Mouse (Mus musculus) heart, postnatal 36 days (tissue): ENCODE results near the gene Tomm20. TPM values are rescaled to one million over a fixed set of nuclear protein-coding genes. Genes with fewer than 3 reads are reported as not detected.

Experiments used
- DNase-seq, 2 experiments: peaks; one replicate each; pipeline ENCODE4 v3.0.0; 2021 to 2022
- intact Hi-C: fragments of 180-260 bp; cut with DNase I; formaldehyde crosslinking; loops from one replicate; pipeline ENCODE4 v1.15.1; 2025
- total RNA-seq, 2 experiments: library from RNA; stranded (reverse); gene quantifications; 2 replicates each; pipeline ENCODE4 v1.2.3; 2021

Tomm20 gene
- total RNA-seq, 2 experiments from 2014 or later = 81.7 to 91.3 TPM

- intact Hi-C loops = no loop called here
- no peak for DNase-seq
These were observed 22.5 kb upstream of the Tomm20 start for GRCm38 (mm10) chr8:126968107-126968506.

- no peak for DNase-seq
- intact Hi-C loops = no loop called here
These were observed 19.6 kb upstream of the Tomm20 start for GRCm38 (mm10) chr8:126965246-126965645.

DNA sequence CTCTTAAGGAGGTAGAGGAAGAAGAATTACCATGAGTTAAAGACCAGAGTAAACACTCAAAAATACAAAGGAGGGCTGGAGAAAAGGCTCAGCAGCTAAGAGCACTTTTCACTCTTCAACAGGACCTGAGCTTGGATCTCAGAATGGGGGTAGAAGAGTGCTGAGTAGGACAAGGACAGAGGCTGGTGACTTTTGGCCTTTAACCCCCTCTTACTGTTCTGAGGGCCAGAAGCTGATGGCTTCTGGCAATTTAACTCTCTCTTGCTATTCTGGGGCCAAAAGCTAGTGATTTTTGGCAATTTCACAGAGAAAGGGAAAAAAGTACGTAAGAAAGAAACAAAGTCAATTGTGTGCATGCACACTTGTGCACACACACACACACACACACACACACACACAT is 17.2 kb upstream of the Tomm20 start:
- no peak for DNase-seq
- intact Hi-C loops = no loop called here

GRCm38 (mm10) chr8:126961516-126961915 is 15.9 kb upstream of the Tomm20 start:
- intact Hi-C loops = no loop called here
- DNase-seq = no peak

DNA sequence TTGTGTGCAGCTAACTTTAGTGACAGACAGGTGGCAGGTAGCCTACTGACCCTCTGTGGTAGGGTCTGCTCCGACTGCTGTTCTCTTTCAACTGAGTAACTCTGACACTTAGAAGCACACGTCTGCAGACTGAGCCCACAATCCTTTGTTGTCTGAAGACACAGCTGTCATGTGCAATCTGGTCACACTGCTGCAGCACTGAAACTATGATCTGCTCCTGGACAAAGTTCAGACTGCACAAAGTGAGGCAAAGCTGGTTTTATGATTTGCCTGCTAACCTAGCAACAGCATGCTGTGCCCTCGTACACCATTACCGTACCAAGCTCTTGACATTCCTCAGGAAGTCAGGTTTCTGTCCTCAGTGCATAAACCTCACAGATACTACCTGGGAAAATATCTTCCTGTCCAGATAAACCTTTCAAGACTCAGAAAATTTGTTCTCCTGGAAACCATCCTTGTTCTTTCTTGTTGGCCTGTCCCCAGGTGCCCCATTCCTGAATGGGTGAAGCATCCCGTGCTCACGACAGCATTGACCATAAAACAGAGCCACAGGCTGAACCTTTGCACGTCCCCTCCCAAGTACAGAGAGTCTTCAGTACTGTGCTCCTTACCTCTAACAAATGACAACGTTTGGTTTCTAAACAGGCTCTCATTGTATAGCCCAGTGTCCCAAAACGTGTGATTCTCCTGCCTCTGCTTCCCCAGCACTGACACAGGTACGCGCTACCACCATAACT is 6.4 kb upstream of the Tomm20 start:
- intact Hi-C loops = no loop called here

DNA sequence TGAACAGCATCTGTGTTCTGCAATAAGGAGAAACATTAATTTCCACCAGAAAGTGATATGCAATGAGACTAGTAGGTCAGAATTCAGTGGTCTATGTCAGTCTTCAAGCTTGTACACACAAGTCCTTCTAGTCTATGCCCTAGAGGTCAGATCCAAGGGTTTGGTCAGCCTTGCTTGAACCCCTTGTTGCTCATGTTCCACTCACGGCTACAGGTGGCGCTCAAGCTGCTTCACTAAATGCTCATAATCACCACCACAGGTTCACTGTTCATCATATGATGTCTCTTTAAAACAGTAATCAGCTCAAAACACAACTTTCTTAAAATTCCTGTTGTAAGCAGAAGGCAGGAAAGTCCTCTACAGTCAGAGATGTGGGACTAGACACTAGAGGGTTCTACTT is 3.9 kb upstream of the Tomm20 start:
- no peak for DNase-seq
- intact Hi-C loops = loop anchor here (5.0 kb wide), 1 partner anchor 527 kb away; the partner anchor contains the start of gene Coa6

More for the DNA sequence above, 6.4 kb upstream of the Tomm20 start:
- DNase-seq = no peak

DNA sequence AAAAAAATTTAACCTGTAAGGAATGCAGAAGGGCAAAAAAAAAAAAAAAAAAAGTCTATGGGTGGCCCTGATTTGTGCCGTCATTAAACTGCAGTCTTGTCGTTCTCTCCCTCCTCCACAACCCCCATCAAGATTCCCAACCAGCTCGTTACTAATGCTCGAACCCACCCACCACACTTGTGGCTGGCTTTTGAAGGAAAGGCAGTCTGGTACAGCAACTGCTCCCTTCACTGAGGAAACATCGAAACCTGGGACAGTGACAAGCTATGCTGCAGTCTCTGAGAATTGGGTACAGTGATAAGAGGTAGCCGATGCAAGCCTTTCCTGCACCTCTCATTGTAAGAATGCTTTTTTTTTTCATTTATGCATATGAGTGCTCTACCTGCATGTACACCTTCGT is 800 bp upstream of the Tomm20 start:
- no peak for DNase-seq
- intact Hi-C loops = loop anchor here (2.0 to 5.0 kb wide), 2 partner anchors 24 to 524 kb away; partner anchors contain the start of genes Coa6 and Rbm34

DNA sequence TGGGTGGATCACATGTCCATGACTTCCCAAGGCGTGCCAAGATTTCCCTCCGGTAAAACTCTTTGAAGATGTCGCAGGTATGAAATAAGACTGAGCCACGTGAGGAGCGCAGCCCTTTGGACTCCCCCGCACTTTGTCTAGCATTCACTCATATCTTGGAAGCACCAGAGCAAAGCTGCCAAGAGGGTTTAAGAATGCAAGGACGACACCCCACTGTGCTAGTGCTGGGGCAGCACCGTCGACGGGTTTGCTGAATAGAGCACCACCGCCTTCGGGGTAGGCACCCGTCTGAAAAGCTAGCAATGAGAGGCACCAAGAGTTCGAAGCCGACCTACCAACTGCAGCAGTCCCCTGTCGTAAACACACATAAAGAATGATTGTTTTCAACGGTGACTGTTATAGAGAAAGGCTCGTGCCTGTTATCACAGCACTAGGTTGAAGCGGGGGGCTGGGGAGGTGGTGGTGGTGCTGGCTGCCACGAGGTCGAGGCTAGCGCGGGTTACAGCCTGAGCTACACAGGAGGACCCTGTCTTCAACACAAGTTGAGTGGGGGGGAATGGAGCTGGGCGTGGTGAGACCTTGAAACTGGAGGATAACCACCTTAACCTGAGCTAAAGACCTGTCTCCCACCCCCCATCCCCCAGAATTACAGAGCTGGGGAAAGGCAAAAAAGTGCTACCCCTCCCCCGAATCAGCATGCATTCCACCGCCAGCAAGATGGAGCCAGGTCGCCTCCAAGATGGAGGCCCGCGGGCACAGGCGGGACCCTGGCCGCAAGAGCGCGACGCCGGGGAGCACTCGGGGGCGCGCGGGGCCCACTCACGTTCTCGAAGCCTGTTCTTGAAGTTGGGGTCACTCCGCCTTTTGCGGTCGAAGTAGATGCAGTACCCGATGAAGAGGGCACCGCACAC is 608 bp downstream of the Tomm20 start:
- no peak for DNase-seq
- intact Hi-C loops = loop anchor here (5.0 kb wide), 1 partner anchor 523 kb away; the partner anchor contains the start of gene Coa6

- no peak for DNase-seq
- intact Hi-C loops = no loop called here
These were observed 2.1 kb downstream of the Tomm20 start for GRCm38 (mm10) chr8:126943565-126943964.

DNA sequence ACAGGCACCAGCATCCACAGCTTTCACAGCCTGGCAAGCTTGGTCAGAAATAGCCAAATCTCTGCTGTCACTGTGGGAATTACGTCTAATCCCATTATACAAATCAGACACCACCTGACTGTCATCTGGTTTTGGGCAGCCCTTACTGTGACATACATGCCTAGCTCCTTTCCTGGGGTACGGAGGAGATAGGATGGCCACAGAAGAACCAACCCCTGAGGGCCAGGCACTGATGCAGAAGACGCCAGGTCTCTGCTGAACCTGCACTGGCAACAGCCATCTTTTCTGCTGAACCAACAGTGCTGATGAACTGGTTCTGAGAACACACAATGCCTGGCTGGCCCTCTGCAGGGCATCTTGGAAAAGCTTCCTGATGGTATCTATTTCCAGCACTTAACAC is 8.3 kb downstream of the Tomm20 start:
- no peak for DNase-seq
- intact Hi-C loops = no loop called here

- no peak for DNase-seq
- intact Hi-C loops = no loop called here
These were observed 9.7 kb downstream of the Tomm20 start for GRCm38 (mm10) chr8:126935932-126936331.

- intact Hi-C loops = no loop called here
These were observed 10.3 kb downstream of the Tomm20 start for GRCm38 (mm10) chr8:126935387-126935786.

GRCm38 (mm10) chr8:126932656-126933055 is 13.0 kb downstream of the Tomm20 start:
- intact Hi-C loops = no loop called here
- DNase-seq = no peak

More at GRCm38 (mm10) chr8:126935387-126935786, 10.3 kb downstream of the Tomm20 start:
- DNase-seq = no peak

- intact Hi-C loops = no loop called here
- no peak for DNase-seq
These were observed 13.4 kb downstream of the Tomm20 start for GRCm38 (mm10) chr8:126932249-126932648.

- DNase-seq = no peak
These were observed 13.9 kb downstream of the Tomm20 start for GRCm38 (mm10) chr8:126931720-126932119.

GRCm38 (mm10) chr8:126929607-126930161 is 16.0 kb downstream of the Tomm20 start:
- peak; percentile 75 to 78 for DNase-seq
- intact Hi-C loops = loop anchor here (1.0 kb wide), 1 partner anchor 46 kb away; no protein-coding TSS in a partner anchor

More at GRCm38 (mm10) chr8:126931720-126932119, 13.9 kb downstream of the Tomm20 start:
- intact Hi-C loops = no loop called here

DNA sequence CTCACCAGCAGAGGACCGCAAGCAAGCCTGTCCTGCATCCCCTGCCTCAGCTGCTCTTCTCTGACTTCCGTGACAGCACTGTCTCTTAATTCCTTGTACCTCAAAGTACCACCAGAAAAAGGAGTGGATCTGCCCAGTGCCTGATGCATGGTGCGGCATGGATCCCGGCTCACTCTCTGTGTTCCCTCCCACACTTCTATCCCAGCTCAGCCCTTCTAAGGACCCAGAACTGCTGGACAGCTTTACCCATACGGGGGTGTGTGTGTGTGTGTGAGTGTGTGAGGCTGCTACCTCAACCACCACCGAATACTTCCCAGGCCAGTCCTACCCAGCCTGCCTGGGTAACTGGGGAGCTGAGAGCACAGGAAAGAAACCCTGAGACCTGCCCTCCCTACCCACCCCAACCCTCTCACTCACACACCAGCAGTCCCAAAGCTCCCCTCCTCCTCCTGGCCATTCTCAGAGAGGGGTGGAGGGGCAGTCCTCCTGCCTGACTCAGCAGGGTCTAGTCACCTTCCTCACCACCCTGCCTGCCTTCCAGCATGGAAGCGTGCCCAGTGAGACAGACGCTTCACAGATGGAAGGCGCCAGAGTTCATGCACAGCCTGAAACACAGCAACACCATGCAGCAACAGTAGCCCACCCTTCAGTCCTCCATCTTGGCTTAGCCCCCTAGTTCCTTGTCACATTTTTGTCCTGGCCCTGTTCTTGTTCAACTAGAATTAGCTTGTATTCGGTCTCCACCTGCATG is 16.7 kb downstream of the Tomm20 start:
- intact Hi-C loops = loop anchor here (1.0 kb wide), 1 partner anchor 46 kb away; no protein-coding TSS in a partner anchor
- DNase-seq = no peak

- no peak for DNase-seq
- intact Hi-C loops = no loop called here
These were observed 17.6 kb downstream of the Tomm20 start for GRCm38 (mm10) chr8:126928028-126928427.

GRCm38 (mm10) chr8:126927058-126927457 is 18.6 kb downstream of the Tomm20 start:
- intact Hi-C loops = no loop called here
- DNase-seq = no peak

GRCm38 (mm10) chr8:126922981-126923380 is 22.7 kb downstream of the Tomm20 start:
- DNase-seq = no peak
- intact Hi-C loops = no loop called here
